Mouse (Mus musculus): ENCODE measurements around the gene Lias. TPM values are rescaled to one million over a fixed set of nuclear protein-coding genes. Genes with fewer than 3 reads are reported as not detected.

The Lias gene
- polyA plus RNA-seq, 2 experiments, result 36.8 to 62.7 TPM

DNA sequence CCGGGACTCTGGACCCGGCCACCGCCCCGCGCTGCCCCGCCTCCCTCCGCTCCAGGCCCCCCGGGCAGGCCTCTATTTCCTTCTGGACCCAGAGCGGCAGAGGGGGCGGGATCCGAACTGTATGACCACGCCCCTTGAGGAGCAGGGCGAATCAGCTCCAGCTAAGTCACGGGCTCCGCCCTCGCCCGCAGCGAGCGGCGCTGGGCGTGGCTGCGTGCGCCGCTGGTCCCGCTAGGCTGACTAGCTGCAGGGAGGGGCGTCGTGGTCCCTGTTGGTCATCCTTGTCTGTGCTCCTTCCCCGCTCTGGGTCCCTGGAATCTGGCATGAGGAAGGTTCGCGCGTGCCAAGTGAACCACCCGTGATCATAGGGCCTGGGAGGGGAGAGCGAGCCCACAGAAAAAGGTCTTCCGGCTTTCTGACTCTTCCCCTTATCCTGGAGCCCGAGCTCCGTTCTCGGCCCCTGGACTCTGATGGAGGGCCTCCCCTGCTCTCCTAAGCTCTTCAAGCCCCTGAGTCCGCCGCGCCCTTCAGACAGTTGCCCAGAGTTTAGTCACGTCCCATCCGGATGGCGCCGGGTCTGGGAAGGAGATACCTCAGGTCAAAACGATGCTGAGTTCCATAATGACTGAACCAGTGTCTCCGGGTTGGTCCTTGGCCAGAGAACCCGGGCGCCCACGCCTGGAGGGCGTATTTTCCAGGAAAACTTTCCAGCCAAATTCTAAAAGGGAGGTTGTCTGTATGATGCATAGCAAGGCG is 44.7 kb downstream of the Lias start, which contains the start of gene Ugdh:
Gene Ugdh (minus strand): TSS at position 144 of the 756 bp plus-strand sequence.
- Histone ChIP-seq H3K4me1 (ENCODE audit: control insufficient read depth, insufficient read depth, low read length) (peaks cover 18% of the 10 kb centered on the region), H3K36me3 (ENCODE audit: control insufficient read depth, insufficient read depth, low read length) (no peaks in the 10 kb centered on the region; the same call in 1 of the 2 replicates), H3K27ac (replicated peaks; ENCODE audit: low read depth, low read length) (peak within 1 kb of the TSS; percentile 95), H3K4me3 (replicated peaks; ENCODE audit: low read length) (peak within 1 kb of the TSS; percentile 76), H3K27me3 (ENCODE audit: control insufficient read depth, insufficient read depth, low read length) (no peaks in the 10 kb centered on the region), H3K9me3 (ENCODE audit: control insufficient read depth, low read length) (no peaks in the 10 kb centered on the region), H3K4me2 (replicated peaks; ENCODE audit: low read depth, low read length, severe bottlenecking) (peak within 1 kb of the TSS; percentile 71), H3K9ac (ENCODE audit: low read depth, low read length, severe bottlenecking) (peak within 1 kb of the TSS; percentile 80)
- ATAC-seq (ENCODE audit: low FRiP score, low read depth) (peak; percentile 98), DNase-seq (ENCODE audit: low spot score) (peak; percentile 99)
- peak; percentile 95; the same call in 1 of the 2 replicates for TF ChIP-seq POLR2A (IDR thresholded peaks at IDR 0.05; ENCODE audit: borderline replicate concordance, extremely low read depth, insufficient read depth, insufficient read length)
- under 1% methylated on average over 50 of the region's 51 CpGs for WGBS

DNA sequence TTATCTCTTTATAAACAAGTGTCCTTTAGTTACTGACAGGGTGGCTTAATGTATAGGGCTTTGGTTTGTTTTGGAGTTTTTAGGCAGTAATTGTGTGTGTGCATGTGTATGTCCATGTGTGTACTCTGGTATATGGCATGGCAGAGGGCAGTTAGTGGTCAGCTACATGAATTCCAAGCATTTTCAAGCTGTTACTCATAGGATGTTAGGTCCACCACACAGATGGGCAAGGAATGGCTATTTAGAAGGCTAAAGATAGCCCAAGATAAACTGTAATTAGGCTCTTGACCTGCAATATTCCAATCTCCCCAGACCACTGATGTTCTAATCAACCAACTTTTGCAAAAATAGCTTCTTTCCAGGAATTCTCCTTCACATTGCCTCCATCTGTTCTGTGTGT is 46.7 kb downstream of the Lias start:
- Histone ChIP-seq H3K4me1 (ENCODE audit: control insufficient read depth, insufficient read depth, low read length) (peaks cover 16% of the 10 kb centered on the region), H3K9ac (ENCODE audit: low read depth, low read length, severe bottlenecking) (no peak overlapping the region), H3K4me2 (replicated peaks; ENCODE audit: low read depth, low read length, severe bottlenecking) (no peak overlapping the region), H3K4me3 (replicated peaks; ENCODE audit: low read length) (no peak overlapping the region), H3K36me3 (ENCODE audit: control insufficient read depth, insufficient read depth, low read length) (peaks cover 7% of the 10 kb centered on the region; the same call in 1 of the 2 replicates), H3K27ac (replicated peaks; ENCODE audit: low read depth, low read length) (no peak overlapping the region), H3K9me3 (ENCODE audit: control insufficient read depth, low read length) (no peaks in the 10 kb centered on the region), H3K27me3 (ENCODE audit: control insufficient read depth, insufficient read depth, low read length) (no peaks in the 10 kb centered on the region)
- DNase-seq (ENCODE audit: low spot score), result no peak
- no peak for TF ChIP-seq POLR2A (IDR thresholded peaks at IDR 0.05; ENCODE audit: borderline replicate concordance, extremely low read depth, insufficient read depth, insufficient read length)
- no peak for ATAC-seq (ENCODE audit: low FRiP score, low read depth)

DNA sequence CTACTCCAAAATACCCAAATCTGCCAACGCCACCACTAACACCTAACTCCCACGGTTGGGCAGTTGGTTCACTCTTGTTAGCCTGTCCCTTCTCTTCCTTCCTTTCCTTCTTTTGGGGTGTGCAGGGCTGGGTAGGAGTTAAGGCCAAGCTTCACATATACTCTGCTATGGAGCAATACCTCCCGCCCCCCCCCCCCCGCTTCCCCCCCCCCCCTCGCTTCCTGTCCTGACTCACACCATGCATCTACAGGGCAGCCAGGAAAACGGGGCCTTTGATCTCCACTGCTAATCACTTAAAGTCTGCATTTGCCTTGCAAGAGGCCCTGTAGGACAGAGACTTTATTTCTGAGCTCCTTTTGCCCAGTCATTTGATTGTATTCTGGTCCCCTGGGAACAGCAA is 53.7 kb downstream of the Lias start:
- H3K36me3 ChIP-seq (ENCODE audit: control insufficient read depth, insufficient read depth, low read length), result peaks cover 22% of the 10 kb centered on the region
- no peak overlapping the region for H3K27ac ChIP-seq (replicated peaks; ENCODE audit: low read depth, low read length)
- H3K4me1 ChIP-seq (ENCODE audit: control insufficient read depth, insufficient read depth, low read length), result no peaks in the 10 kb centered on the region
- no peak overlapping the region for H3K9ac ChIP-seq (ENCODE audit: low read depth, low read length, severe bottlenecking)
- H3K9me3 ChIP-seq (ENCODE audit: control insufficient read depth, low read length), result no peaks in the 10 kb centered on the region
- TF ChIP-seq POLR2A (IDR thresholded peaks at IDR 0.05; ENCODE audit: borderline replicate concordance, extremely low read depth, insufficient read depth, insufficient read length), result no peak
- H3K4me3 ChIP-seq (replicated peaks; ENCODE audit: low read length), result no peak overlapping the region
- H3K4me2 ChIP-seq (replicated peaks; ENCODE audit: low read depth, low read length, severe bottlenecking), result no peak overlapping the region
- ATAC-seq (ENCODE audit: low FRiP score, low read depth), result no peak
- 41% methylated on average over 3 of the region's 6 CpGs for WGBS
- no peaks in the 10 kb centered on the region for H3K27me3 ChIP-seq (ENCODE audit: control insufficient read depth, insufficient read depth, low read length)
- no peak for DNase-seq (ENCODE audit: low spot score)

GRCm38 (mm10) chr5:65446756-65447155 is 55.5 kb downstream of the Lias start:
- no peaks in the 10 kb centered on the region for H3K4me1 ChIP-seq (ENCODE audit: control insufficient read depth, insufficient read depth, low read length)
- DNase-seq (ENCODE audit: low spot score) (no peak), ATAC-seq (ENCODE audit: low FRiP score, low read depth) (no peak)
- H3K9me3 ChIP-seq (ENCODE audit: control insufficient read depth, low read length), result no peaks in the 10 kb centered on the region
- no peak overlapping the region for H3K27ac ChIP-seq (replicated peaks; ENCODE audit: low read depth, low read length)
- no peaks in the 10 kb centered on the region for H3K27me3 ChIP-seq (ENCODE audit: control insufficient read depth, insufficient read depth, low read length)
- H3K9ac ChIP-seq (ENCODE audit: low read depth, low read length, severe bottlenecking), result no peak overlapping the region
- TF ChIP-seq POLR2A (IDR thresholded peaks at IDR 0.05; ENCODE audit: borderline replicate concordance, extremely low read depth, insufficient read depth, insufficient read length), result no peak
- no peak overlapping the region for H3K4me3 ChIP-seq (replicated peaks; ENCODE audit: low read length)
- H3K4me2 ChIP-seq (replicated peaks; ENCODE audit: low read depth, low read length, severe bottlenecking), result no peak overlapping the region
- 87% methylated on average over 2 of the region's 2 CpGs for WGBS
- H3K36me3 ChIP-seq (ENCODE audit: control insufficient read depth, insufficient read depth, low read length), result peaks cover 27% of the 10 kb centered on the region

DNA sequence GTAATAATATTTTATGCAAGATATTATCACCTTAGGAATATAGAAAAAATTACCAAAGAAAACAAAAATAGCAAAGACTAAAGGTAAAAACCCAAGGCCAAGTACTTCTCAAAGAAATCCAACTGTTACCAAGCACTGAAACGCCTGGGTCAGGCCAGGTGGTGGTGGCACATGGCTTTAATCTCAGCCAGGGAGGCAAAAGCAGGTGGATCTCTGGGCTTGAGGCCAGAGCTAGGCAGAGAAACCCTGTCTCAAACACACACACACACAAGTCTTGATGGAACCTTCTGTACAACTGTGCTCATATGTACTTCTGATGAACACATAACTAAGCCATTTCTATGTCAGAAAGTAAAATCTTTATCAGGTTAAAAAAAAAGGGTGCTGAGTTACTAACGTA is 56.5 kb downstream of the Lias start:
- Histone ChIP-seq H3K27me3 (ENCODE audit: control insufficient read depth, insufficient read depth, low read length) (no peaks in the 10 kb centered on the region), H3K4me1 (ENCODE audit: control insufficient read depth, insufficient read depth, low read length) (no peaks in the 10 kb centered on the region), H3K9me3 (ENCODE audit: control insufficient read depth, low read length) (no peaks in the 10 kb centered on the region), H3K27ac (replicated peaks; ENCODE audit: low read depth, low read length) (no peak overlapping the region), H3K4me3 (replicated peaks; ENCODE audit: low read length) (no peak overlapping the region), H3K4me2 (replicated peaks; ENCODE audit: low read depth, low read length, severe bottlenecking) (no peak overlapping the region), H3K9ac (ENCODE audit: low read depth, low read length, severe bottlenecking) (no peak overlapping the region), H3K36me3 (ENCODE audit: control insufficient read depth, insufficient read depth, low read length) (peaks cover 26% of the 10 kb centered on the region)
- no peak for TF ChIP-seq POLR2A (IDR thresholded peaks at IDR 0.05; ENCODE audit: borderline replicate concordance, extremely low read depth, insufficient read depth, insufficient read length)
- 65% methylated on average over 2 of the region's 2 CpGs for WGBS
- ATAC-seq (ENCODE audit: low FRiP score, low read depth) (no peak), DNase-seq (ENCODE audit: low spot score) (no peak)
